Mouse (Mus musculus): Measurements from ENCODE around the gene Apom.

DNA sequence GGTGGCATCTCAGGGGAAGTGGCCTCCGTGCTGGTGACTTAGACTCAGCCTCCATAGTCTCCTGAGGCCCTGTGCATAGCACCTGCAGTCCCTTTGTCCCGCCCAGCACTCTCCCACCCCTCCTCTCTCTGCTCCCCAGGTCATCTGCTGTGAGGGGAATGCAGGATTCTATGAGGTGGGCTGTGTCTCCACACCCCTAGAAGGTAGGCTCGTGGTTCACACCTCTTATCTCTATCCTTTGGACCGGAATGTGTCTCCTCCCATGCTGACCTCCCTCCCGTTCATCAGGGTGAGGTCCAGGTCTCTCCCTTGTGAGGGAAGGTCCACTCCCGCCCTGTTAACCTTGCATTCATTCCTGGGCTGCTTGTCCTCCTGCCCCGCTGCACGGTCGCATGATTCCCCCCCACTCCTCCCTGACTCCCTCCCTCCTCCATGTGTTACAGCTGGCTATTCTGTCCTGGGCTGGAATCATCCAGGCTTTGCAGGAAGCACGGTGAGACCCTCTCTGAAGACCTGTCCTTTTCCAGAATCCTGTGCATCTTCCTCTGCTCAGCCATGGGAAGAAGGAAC, 31.6 kb downstream of the Apom start:
- TF ChIP-seq CTCF (IDR thresholded peaks at IDR 0.05; ENCODE audit: control insufficient read depth, insufficient read depth, insufficient read length) (no peak), USF1 (IDR thresholded peaks at IDR 0.05; ENCODE audit: low read depth) (no peak)
